Mouse (Mus musculus) urinary bladder, postnatal 25 days (tissue): ENCODE data around the gene Csrp2.
A peak's percentile ranks its signal among the peaks of the same experiment; 100 is the strongest.

Source experiments
- DNase-seq: peaks from one replicate; pipeline ENCODE4 v3.0.0; 2022; ENCODE audit warnings: low spot score

Csrp2 gene

DNA sequence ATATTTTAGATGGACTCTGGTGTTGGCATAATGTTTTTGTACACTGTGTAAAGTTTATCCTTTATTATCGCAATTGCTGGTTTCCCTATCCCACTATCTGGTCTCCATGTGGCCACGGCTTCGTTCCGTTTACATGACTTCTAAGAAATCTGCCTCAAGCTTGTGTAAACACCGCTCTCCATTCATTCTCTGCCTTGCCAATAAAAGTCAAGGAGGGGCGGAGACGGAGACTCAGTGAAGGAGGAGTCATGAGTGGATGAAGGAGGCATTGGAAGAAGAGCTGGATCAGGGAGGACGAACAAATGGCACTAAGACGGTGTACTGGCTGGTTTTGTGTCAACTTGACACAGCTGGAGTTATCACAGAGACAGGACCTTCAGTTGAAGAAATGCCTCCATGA is 52.4 kb downstream of the Csrp2 start:
- no peak for DNase-seq

DNA sequence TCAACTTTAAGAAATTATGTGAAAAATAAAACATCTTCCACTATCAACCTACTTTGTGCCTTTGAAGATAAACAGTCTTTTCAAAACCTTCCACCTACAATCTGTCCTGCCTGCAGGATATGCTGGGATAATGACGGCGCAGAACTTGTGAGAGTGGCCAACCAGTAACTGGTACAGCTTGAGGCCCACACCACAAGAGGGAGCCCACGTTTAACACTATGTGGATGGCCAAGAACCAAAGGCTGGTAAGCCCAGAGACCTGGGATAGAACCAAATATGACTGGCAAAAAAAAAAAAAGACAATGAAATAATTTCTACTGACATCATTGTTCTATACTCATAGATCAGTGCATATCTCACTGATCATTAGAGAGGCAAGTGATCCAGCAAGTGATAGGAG is 54.9 kb downstream of the Csrp2 start:
- no peak for DNase-seq

DNA sequence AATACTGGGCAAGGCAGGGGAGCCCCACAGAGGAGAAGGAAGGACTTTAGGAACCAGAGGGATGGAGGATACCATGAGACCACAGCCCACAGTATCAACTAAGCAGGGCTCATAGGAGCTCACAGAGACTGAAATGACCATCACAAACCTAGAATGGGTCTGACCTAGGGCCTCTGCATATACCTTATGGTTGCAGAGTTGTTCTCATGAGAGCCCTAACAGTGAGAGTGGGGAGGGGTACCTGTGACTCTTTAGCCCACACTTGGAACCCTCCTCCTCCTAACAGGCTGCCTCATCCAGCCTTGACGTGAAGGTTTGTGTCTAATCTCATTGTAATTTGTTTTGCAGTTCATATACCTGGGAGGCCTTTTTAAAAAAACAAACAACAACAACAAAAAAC is 55.3 kb downstream of the Csrp2 start:
- DNase-seq, result no peak

DNA sequence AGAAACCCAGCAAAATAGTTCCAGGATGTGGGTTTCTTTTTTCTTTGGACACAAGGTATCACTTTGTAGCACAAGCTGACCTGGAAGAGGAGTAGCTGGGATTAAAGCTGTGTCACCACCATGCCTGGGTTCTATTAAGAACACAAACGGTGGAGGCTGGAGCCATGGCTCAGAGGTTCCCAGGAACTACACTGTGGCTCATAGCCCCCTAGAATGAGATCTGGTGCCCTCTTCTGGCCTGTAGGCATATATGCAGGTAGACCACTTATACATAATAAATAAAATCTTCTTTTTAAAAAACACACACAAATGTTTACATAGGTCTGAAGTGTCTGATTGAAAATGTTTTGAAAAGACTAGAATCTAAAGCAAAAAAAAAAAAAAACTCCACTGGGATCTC is 56.5 kb downstream of the Csrp2 start:
- peak; percentile 37 for DNase-seq

DNA sequence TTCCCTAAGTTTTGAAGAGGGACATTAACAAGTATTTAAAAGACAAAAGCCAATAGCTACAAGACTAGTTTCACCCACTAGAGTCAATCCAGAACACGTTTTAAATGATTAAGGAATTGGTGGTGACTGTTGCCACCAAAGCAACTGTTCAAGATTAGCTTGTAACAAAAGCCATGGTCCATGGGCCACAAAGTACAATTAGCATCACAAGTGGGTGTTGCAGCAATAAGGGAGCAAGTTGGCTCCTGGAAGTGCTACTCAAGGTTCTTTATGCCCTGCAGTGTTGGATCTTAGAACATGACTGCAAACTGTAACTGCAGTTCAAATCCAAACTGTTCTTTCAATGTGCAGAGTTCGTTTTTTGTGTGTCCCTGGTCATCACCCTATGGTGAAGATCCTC is 57.8 kb downstream of the Csrp2 start:
- DNase-seq, result no peak

DNA sequence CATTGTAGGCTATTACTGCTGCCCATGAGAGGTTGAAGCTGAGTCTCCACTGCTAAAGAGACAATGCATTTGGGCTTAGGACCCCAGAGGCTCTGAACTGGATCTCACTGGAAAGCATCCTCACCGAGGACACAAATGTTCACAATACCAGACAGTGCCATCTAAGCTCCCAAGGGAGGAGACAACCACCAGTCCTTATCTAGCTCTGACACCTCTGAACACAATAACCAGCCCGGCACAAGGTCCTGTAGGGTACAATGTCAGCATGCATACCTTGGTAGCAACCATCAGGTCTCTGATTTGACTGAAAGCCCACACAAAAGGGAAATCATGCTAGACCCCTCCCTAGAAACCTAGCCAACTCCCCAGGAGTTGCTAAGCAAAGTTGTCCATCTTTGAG is 59.8 kb downstream of the Csrp2 start:
- no peak for DNase-seq

DNA sequence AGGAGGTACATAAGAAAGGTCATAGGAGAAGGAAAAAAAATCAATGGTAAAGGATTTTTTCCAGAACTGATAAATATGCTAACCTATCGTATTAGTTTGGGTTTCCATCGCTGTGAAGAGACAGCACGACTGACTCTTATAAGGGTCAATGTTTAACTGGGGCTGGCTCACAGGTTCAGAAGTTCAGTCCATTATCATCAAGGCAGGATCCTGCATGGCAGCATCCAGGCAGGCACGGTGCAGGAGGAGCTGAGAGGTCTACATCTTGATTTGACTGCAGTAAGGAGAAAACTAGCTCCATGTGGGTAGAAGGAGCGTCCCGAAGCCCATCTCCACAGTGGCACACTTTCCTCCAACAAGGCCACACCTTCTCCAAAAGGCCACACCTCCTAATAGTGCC is 60.9 kb downstream of the Csrp2 start:
- no peak for DNase-seq

DNA sequence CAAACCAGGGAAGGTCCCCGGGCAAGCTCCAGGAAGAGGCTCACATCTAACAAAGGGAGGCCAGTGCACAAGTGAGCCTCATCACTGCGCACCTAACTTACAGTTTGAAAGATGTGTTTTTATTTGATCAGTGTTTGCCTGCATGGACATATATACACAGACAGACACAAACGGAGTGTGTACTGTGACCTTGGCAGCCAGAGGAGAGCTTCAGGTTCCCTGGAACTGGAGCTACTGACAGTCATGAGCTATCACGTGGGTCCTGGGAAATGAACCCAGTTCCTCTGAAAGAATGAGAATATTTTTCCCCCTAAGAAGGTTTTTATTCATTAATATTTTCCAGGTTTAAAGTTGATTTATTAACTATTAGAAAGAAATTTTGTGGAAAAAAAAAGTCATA is 63.2 kb downstream of the Csrp2 start:
- no peak for DNase-seq

DNA sequence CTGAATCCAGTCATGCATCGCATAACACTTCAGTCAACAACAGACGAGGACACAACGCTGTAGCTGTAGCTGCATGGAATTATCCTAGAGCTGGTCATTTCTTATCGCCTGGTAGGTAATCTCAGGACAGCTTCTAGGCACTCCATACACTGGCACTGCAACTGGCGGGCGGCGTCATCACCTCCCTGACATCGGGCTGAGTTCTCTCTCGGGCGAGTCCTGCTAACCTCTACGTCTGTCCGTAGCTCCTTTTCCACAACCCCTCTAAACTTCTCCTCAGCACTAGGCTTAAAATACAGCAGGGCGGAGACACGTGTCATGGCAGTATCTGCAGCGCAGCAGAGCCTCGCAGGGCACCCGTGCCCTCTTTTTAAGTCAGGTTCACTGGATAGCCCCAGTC is 67.1 kb downstream of the Csrp2 start:
- no peak for DNase-seq
